Mouse (Mus musculus): Measurements from ENCODE around the gene Khdc3. TPM values are rescaled to one million over a fixed set of nuclear protein-coding genes. Genes with fewer than 3 reads are reported as not detected.
"Not testable (repeated sequence)": the region's sequence is repeated elsewhere in the genome, so short reads cannot be mapped to it uniquely, and the experiment has no call there.

The Khdc3 gene
- total RNA-seq, 2 experiments from 2014 or later, result not detected

DNA sequence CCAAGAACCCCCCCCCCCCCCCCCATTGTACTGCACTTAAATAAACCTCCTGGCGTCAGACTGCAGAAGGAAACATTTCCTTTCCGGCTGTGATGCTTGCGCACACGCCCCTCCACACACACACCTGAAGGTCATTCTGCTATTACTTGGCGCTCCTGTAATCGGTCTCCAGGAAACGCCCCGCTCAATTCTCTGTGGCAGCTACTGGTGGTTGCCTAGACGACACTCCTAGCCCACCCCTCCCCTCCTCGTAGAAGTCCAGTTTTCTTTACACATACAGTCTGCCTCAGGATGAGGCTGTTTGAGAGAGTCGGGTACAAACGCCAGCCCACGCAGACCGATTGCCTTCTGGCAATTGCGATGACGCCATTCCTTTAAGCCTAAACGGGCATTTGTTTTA is 7.1 kb upstream of the Khdc3 start:
- no peak for DNase-seq
- intact Hi-C loops (cut with DNase I), result no loop called here

GRCm38 (mm10) chr9:73097898-73098297 is 3.7 kb upstream of the Khdc3 start:
- no peak for DNase-seq
- intact Hi-C loops (cut with DNase I), result no loop called here

DNA sequence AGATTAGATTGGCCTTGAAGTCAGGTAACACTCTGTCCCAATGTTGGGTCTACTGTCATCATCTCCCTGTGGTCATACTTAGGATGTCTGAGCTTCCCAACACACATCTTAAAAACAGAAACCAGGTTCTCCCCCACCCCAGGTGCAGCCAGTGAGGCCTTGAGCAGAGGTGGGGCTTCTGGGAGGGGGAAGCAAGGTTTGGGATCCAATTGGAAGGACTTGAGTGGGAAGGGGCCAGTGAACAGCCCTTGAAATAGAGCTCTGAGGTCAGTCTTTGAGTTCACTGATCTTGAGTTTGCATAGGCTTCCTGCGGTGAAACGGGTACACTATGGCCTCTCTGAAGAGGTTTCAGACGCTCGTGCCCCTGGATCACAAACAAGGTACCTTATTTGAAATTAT is 545 bp downstream of the Khdc3 start, which contains the start of gene Gm20509:
Gene Gm20509, plus strand, starts transcription at position 290 of the 400 bp plus-strand sequence.
- DNase-seq, result no peak
- intact Hi-C loops (cut with DNase I), result no loop called here

DNA sequence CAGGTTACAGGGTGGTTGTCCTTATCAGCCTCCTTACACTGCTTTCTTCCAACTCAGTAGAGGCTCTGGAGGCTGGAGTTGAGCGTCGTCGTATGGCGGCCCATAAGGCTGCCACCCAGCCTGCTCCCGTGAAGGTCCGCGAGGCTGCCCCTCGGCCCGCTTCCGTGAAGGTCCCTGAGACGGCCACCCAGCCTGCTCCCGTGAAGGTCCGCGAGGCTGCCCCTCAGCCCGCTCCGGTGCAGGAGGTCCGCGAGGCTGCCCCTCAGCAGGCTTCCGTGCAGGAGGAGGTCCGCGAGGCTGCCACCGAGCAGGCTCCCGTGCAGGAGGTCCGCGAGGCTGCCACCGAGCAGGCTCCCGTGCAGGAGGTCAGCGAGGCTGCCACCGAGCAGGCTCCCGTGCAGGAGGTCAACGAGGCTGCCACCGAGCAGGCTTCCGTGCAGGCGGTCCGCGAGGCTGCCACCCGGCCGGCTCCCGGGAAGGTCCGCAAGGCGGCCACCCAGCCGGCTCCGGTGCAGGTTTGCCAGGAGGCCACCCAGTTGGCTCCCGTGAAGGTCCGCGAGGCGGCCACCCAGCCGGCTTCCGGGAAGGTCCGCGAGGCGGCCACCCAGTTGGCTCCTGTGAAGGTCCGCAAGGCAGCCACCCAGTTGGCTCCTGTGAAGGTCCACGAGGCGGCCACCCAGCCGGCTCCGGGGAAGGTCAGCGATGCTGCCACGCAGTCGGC is 1.7 kb downstream of the Khdc3 start:
- intact Hi-C loops (cut with DNase I), result no loop called here
- DNase-seq, result peak; percentile 15 to 53

GRCm38 (mm10) chr9:73103880-73104198 is 2.2 kb downstream of the Khdc3 start:
- intact Hi-C loops (cut with DNase I), result no loop called here
- no peak for DNase-seq

DNA sequence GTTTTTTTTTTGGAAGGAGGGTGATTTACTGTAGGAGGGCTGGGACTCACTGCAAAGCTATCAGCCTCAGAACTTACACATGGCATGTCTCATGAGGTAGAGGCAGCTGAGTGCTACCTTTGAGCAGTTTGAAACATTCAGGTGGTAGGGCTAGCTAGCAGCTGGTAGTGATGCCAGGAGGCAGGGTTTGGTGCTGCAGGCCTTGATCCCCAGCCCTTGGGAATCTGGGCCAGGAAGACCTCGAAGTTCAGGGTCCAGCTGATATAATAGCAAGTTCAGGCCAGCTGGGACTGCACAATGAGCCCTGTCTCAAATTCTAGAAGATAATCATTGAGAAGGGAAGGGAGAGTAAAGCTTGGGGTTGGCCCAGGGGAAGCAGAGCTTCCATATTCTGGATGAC is 3.5 kb downstream of the Khdc3 start:
- intact Hi-C loops (cut with DNase I), result no loop called here
- DNase-seq, result no peak

DNA sequence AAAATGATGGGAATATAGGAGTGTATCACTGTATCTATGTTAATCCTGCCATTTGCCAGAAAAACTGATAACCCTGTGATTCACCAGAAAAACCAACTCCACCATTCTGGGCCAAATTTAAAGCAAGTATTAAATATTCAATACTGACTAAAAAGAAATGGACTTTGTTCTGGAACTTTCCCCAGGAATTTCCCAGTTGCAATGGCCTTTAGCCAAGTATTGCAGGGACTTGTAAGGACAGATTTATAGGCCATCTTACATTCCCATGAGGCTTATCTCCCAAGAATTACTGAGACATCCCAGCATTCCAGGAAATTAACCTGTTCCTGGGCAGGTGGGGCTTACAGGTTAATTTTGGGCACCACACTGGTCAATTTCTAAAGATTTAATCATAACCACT is 4.1 kb downstream of the Khdc3 start:
- intact Hi-C loops (cut with DNase I), result no loop called here
- DNase-seq, result no peak

- DNase-seq, result peak; percentile 66 to 70
- intact Hi-C loops (cut with DNase I), result no loop called here
Measured at GRCm38 (mm10) chr9:73112919-73113906, 11.6 kb downstream of the Khdc3 start, which contains the start of gene Rsl24d1. Gene Rsl24d1, plus strand, starts transcription at chr9:73113426.

- intact Hi-C loops (cut with DNase I); DNase-seq: not testable (repeated sequence)
Measured at GRCm38 (mm10) chr9:73116704-73117103, 15.1 kb downstream of the Khdc3 start.

DNA sequence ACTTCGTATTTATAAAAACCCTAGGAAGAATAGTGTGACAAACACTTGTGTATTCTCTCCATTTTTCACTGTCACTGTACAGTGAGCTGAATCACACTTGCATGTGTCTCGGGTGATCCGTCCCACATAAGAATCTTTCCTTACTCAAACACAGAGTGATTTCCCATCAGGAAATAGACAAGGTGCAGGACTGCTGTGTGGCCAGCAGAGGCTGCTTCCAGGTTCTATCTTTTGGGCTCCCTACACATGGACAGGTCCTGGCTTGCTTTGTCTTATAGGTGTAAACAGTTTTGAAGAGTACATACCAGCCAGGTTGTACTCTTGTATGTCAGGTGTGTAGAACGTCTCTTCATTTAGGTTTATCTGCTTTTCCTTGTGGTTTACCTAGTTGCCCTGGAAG is 16.4 kb downstream of the Khdc3 start:
- DNase-seq, result no peak

DNA sequence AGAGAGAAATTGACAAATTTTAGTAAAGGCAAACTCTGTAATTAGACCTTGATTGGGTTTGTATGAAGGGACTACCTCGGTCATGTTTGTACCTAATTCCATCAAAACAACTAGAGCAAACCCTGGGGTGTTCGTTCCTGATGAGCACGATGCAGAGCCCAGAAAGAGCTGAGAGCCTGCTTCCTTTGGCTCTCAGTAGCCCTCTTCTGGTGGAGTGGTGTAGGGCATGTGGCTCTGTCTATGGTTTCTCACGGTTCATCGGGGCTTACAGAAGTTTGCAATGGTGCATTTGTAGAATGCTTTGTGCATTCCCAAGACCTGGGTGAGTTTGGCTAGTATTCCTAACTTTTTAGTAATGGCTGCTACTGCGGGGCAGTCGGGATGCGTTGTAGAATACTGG is 20.1 kb downstream of the Khdc3 start:
- DNase-seq, result no peak
- intact Hi-C loops (cut with DNase I), result no loop called here

More for the DNA sequence above, 16.4 kb downstream of the Khdc3 start:
- intact Hi-C loops (cut with DNase I), result no loop called here

- intact Hi-C loops (cut with DNase I), result no loop called here
- no peak for DNase-seq
Measured at GRCm38 (mm10) chr9:73125043-73125570, 23.5 kb downstream of the Khdc3 start.

DNA sequence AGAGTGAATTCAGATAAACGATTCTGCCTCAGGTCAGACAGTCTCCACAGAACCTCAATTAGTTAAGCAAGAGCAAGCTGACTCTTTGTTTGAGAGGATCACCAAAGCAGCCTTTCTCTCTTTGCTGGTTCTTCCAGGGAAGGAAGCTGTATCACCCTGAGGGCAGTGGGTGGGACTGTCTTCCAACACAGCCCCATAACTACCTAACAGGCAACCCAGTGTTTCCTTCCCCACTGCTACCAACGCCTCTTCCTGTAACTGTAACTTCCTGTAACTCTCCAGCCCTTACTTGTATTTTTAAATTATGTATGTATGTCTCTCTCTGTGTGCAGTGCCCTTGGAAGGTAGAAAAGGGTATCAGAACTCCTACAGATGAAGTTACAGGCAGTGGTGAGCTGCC is 25.8 kb downstream of the Khdc3 start:
- no peak for DNase-seq
- intact Hi-C loops (cut with DNase I), result no loop called here

- DNase-seq, result no peak
- intact Hi-C loops (cut with DNase I), result no loop called here
Measured at GRCm38 (mm10) chr9:73129875-73130274, 28.2 kb downstream of the Khdc3 start.

- DNase-seq, result no peak
- intact Hi-C loops (cut with DNase I), result no loop called here
Measured at GRCm38 (mm10) chr9:73130529-73130928, 28.9 kb downstream of the Khdc3 start.

DNA sequence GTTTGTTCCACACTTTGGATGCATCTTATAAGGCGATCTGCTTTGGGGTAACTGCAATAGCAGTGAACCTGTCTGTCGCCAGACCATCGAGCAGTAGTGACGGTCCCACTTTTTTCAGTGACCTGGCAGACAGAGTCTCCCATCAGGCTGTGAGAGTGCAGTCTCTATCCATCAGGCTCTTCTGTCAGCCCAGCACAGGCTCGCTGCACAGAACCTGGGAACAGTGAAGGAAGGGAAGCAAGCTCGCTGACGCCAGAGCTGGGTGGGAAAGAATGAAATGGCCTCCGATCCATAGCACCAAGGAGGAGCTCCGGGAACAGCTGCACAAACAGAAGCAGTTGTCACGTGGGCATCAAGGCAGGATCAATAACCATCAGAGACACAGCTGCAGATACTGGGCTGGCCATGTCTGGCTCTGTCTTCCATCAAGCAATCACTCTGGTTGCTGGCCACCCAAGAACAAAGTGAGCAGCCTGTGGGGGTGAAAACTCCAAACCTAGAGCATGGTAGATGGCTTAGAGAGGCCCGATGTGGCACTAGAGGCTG is 35.8 kb downstream of the Khdc3 start:
- DNase-seq, result no peak
- intact Hi-C loops (cut with DNase I), result no loop called here

Other genes with a start within 250 kb of the Khdc3 start
- gene Pygo1, start 176.2 kb upstream of the Khdc3 start, total RNA-seq (2021), result 10 to 100 TPM in 1 of 2 experiments, 1 to 10 TPM in 1; 6.4 to 10.2 TPM
- under 1 TPM; 0.64 to 0.72 TPM for gene Dyx1c1, start 143.1 kb upstream of the Khdc3 start, total RNA-seq (2021)
- gene Gm44503, start 143.0 kb upstream of the Khdc3 start, total RNA-seq (2021), result under 1 TPM in 1 of 2 experiments, not detected in 1; 0.17 TPM
- 10 to 100 TPM in 1 of 2 experiments, 1 to 10 TPM in 1; 9.1 to 10.8 TPM for gene Ccpg1os, start 116.5 kb upstream of the Khdc3 start, total RNA-seq (2021)
- gene Ccpg1, start 116.4 kb upstream of the Khdc3 start, total RNA-seq (2021), result 10 to 100 TPM; 52.8 to 65.1 TPM
- gene Pigb, start 61.5 kb upstream of the Khdc3 start, total RNA-seq (2021), result 1 to 10 TPM; 3.2 to 4.3 TPM
- gene Rab27a, start 57.0 kb upstream of the Khdc3 start, total RNA-seq (2021), result 1 to 10 TPM; 1.4 to 1.8 TPM
- not detected for gene Gm20509, start 634 bp downstream of the Khdc3 start, total RNA-seq (2021)
- gene Rsl24d1, start 11.6 kb downstream of the Khdc3 start, total RNA-seq (2021), result 10 to 100 TPM; 36.9 to 37.8 TPM

Data from gastrocnemius, postnatal 36 days (tissue).